Mouse (Mus musculus) CH12.LX (cell line): ENCODE measurements around the gene Iscu. TPM values are rescaled to one million over a fixed set of nuclear protein-coding genes. Genes with fewer than 3 reads are reported as not detected.
"Not testable (repeated sequence)": the region's sequence is repeated elsewhere in the genome, so short reads cannot be mapped to it uniquely, and the experiment has no call there.

ENCODE experiments used
- DNase-seq: peaks from one replicate; pipeline ENCODE4 v3.0.0-alpha.2; 2013; ENCODE audit errors: extremely low read depth
- H3K27ac ChIP-seq: 2 replicates; pipeline ENCODE4 v1.5.1; 2012; ENCODE audit warnings: low read depth, mild to moderate bottlenecking, control low read depth, moderate library complexity; ENCODE audit not compliant: insufficient read depth
- H3K27me3 ChIP-seq: replicated peaks from 2 replicates; pipeline ENCODE3; 2012; ENCODE audit warnings: inconsistent platforms
- H3K36me3 ChIP-seq, 2 experiments: replicated peaks in 1 of 2; 2 replicates each; pipeline versions ENCODE3 to v1.6.1; 2012; ENCODE audit warnings: inconsistent platforms in 1 of 2, low read length in 1 of 2, mild to moderate bottlenecking in 1 of 2, mixed read lengths in 1 of 2, moderate library complexity in 1 of 2; ENCODE audit not compliant: control insufficient read depth in 1 of 2, insufficient read depth in 1 of 2
- H3K4me1 ChIP-seq, 2 experiments: 2 replicates each; pipeline ENCODE4 v1.6.1; 2012; ENCODE audit warnings: inconsistent platforms in 1 of 2, moderate library complexity in 1 of 2; ENCODE audit not compliant: insufficient read depth in 2 of 2, control insufficient read depth in 1 of 2
- H3K4me2 ChIP-seq: 2 replicates; pipeline ENCODE4 v1.6.1; 2012; ENCODE audit warnings: low read depth, mild to moderate bottlenecking, control low read depth; ENCODE audit not compliant: poor library complexity, insufficient read depth, severe bottlenecking
- H3K4me3 ChIP-seq, 3 experiments: fragments of 150-350 bp in 1 of 3; sonication (generic) in 1 of 3; replicated peaks in 1 of 3; 2 replicates each; pipeline versions ENCODE3 to v1.5.1; 2011 to 2012; ENCODE audit warnings: low read depth in 2 of 3, low read length in 2 of 3, mild to moderate bottlenecking in 2 of 3, moderate library complexity in 2 of 3, control low read depth in 1 of 3, improper control_type of control experiment in 1 of 3, inconsistent platforms in 1 of 3, mixed read lengths in 1 of 3; ENCODE audit not compliant: poor library complexity in 1 of 3
- H3K79me2 ChIP-seq: replicated peaks from 2 replicates; pipeline ENCODE4 v1.6.1; 2012; ENCODE audit warnings: mild to moderate bottlenecking, moderate library complexity; ENCODE audit not compliant: control insufficient read depth, poor library complexity, insufficient read depth, severe bottlenecking; ENCODE audit errors: extremely low read depth
- H3K9ac ChIP-seq: 2 replicates; pipeline ENCODE4 v1.6.1; 2012; ENCODE audit warnings: low read depth, mild to moderate bottlenecking, control low read depth, moderate library complexity; ENCODE audit not compliant: insufficient read depth
- H3K9me3 ChIP-seq: replicated peaks from 2 replicates; pipeline ENCODE3; 2012; ENCODE audit warnings: low read length, inconsistent platforms, mixed read lengths
- CHD1 ChIP-seq: IDR thresholded peaks from 2 replicates; pipeline ENCODE4 v1.6.1; 2012; ENCODE audit warnings: low read depth, low read length, improper control_type of control experiment, inconsistent platforms
- CHD2 ChIP-seq: IDR thresholded peaks from 2 replicates; pipeline ENCODE4 v1.6.1; 2011; ENCODE audit warnings: low read length, improper control_type of control experiment
- CTCF ChIP-seq, 2 experiments: IDR thresholded peaks in 1 of 2; conservative IDR thresholded peaks in 1 of 2; 2 replicates each; pipeline ENCODE4 v1.5.1; 2011 to 2012; ENCODE audit warnings: low read depth in 2 of 2, low read length in 2 of 2, improper control_type of control experiment in 1 of 2, inconsistent platforms in 1 of 2, mild to moderate bottlenecking in 1 of 2, moderate library complexity in 1 of 2
- E2F4 ChIP-seq: IDR thresholded peaks from 2 replicates; pipeline ENCODE4 v1.6.1; 2011; ENCODE audit warnings: low read depth, low read length, improper control_type of control experiment; ENCODE audit not compliant: insufficient replicate concordance
- IRF4 ChIP-seq: IDR thresholded peaks from 2 replicates; pipeline ENCODE4 v1.6.1; 2014; ENCODE audit warnings: low read depth, mild to moderate bottlenecking, inconsistent platforms, low read length, improper control_type of control experiment
- MAX ChIP-seq: IDR thresholded peaks from 2 replicates; pipeline ENCODE4 v1.6.1; 2011; ENCODE audit warnings: low read length, improper control_type of control experiment
- MEF2A ChIP-seq: IDR thresholded peaks from 2 replicates; pipeline ENCODE4 v1.6.1; 2014; ENCODE audit warnings: low read depth, mild to moderate bottlenecking, inconsistent platforms, low read length, improper control_type of control experiment, borderline replicate concordance
- MXI1 ChIP-seq: IDR thresholded peaks from 2 replicates; pipeline ENCODE4 v1.6.1; 2011; ENCODE audit warnings: mild to moderate bottlenecking, low read depth, low read length, improper control_type of control experiment
- PAX5 ChIP-seq: IDR thresholded peaks from 2 replicates; pipeline ENCODE4 v1.6.1; 2012; ENCODE audit warnings: low read length, inconsistent platforms, mixed read lengths
- RAD21 ChIP-seq: IDR thresholded peaks from 2 replicates; pipeline ENCODE4 v1.6.1; 2011; ENCODE audit warnings: low read depth, mild to moderate bottlenecking, low read length, improper control_type of control experiment, moderate library complexity
- SMC3 ChIP-seq: IDR thresholded peaks from 2 replicates; pipeline ENCODE4 v1.6.1; 2011; ENCODE audit warnings: low read depth, low read length, improper control_type of control experiment
- TBP ChIP-seq: conservative IDR thresholded peaks from 2 replicates; pipeline ENCODE4 v1.6.1; 2011; ENCODE audit warnings: low read depth, low read length, improper control_type of control experiment
- USF1 ChIP-seq: IDR thresholded peaks from 2 replicates; pipeline ENCODE4 v1.6.1; 2014; ENCODE audit warnings: low read depth, mild to moderate bottlenecking, inconsistent platforms, low read length, improper control_type of control experiment
- dilution Hi-C: fragments of 300-500 bp; cut with MboI; formaldehyde crosslinking; loops from 2 replicates; pipeline ENCODE4 v1.14.3; 2020; ENCODE audit warnings: low sequenced_read_pairs; ENCODE audit not compliant: extremely low pct_unique_long_range_greater_than_20kb, extremely low pct_ligation_motif_present
- in situ Hi-C: fragments of 300-500 bp; cut with MboI; formaldehyde crosslinking; loops from 3 replicates; pipeline ENCODE4 v1.14.3; 2019; ENCODE audit warnings: low sequenced_read_pairs, low pct_ligation_motif_present, low pct_unique_long_range_greater_than_20kb, mixed read lengths
- polyA plus RNA-seq: library from polyadenylated mRNA; unstranded; fragments of >175 nt; gene quantifications from 2 replicates; pipeline ENCODE4 v1.2.1, GENCODE M21; 2012; ENCODE audit warnings: low read depth; ENCODE audit not compliant: insufficient read length
- total RNA-seq, 2 experiments: library from RNA; depleted of rRNA; stranded (reverse); fragments of 300-350 nt in 1 of 2; fragments of >200 nt in 1 of 2; gene quantifications; 2 replicates each; pipeline ENCODE4 v1.2.3; 2012 to 2014

Gene Iscu
- total and polyA plus RNA-seq, 3 experiments: 72.1 to 86.7 (median 79.3) TPM

DNA sequence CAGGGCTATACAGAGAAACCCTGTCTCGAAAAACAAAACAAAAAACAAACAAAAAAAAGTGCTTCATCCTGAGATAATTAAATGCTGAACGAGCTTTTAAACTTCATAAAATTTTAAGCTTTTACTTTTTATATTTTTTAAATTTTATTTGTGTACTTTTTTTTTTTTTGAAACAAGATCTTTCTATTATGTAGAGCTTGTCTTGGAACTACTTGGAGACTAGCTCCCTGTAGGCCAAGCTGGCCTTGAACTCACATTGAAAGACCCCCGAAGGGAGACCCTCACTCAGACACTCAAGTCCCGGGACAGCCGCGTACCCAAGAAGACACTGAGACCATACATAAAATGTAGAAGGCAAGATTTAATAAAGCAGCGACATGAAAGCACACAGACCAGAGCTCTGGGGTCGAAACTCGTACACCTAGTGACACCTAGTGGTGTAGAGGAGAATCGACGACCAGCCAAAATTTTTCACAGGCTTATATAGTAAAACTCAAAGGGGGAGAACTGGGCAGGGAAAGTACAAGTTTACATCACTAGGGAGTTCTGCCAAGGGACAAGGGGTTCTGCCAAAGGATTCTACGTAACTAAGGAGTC, 39.4 kb downstream of the Iscu start:
- peak; percentile 33 for TF ChIP-seq RAD21
- TF ChIP-seq SMC3: peak; percentile 50
- peak in 1 of 2 experiments; percentile 46; a peak in 2 of 4 replicates for TF ChIP-seq CTCF (conservative IDR thresholded peaks at IDR 0.05 in 1 of 2, IDR thresholded peaks at IDR 0.05 in 1 of 2; ENCODE audit: low read depth in 2 of 2, low read length in 2 of 2)
- H3K27me3 ChIP-seq, H3K9ac ChIP-seq, H3K4me2 ChIP-seq, H3K79me2 ChIP-seq, dilution Hi-C loops, H3K27ac ChIP-seq, H3K4me3 ChIP-seq, H3K36me3 ChIP-seq, DNase-seq: not testable (repeated sequence)
- in situ Hi-C loops: loop anchor here (5.0 to 10.0 kb wide), 2 partner anchors 35 to 447 kb away; no protein-coding TSS in a partner anchor
- Histone ChIP-seq H3K4me1 (peaks cover 14 to 44% of the 10 kb centered on the region in 2 experiments; a peak in 3 of 4 replicates), H3K9me3 (peaks cover 12% of the 10 kb centered on the region)

DNA sequence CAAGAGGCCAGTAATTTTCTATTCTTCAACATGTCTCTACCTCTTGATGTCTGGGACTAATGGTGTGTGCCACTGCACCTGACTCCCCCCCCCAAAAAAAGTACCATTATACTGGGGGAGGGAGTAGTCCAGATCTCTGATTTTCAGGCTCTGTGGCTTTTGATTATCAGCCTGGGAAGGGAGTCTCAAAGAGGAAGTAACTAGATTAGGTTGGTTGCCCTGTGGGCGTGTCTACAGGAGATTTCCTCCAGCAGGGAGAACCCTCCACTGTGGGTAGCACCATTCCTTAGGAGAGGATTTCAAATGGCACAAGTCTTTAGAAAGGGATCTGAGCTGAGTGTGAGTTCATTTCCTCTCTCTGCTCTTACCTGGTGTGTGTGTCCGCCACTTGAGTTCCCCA, 40.1 kb downstream of the Iscu start:
- peaks cover 11 to 42% of the 10 kb centered on the region in 2 experiments; a peak in 3 of 4 replicates for H3K4me1 ChIP-seq
- DNase-seq: no peak
- TF ChIP-seq IRF4: no peak
- no peak for TF ChIP-seq MEF2A
- no peak for TF ChIP-seq CTCF (conservative IDR thresholded peaks at IDR 0.05 in 1 of 2, IDR thresholded peaks at IDR 0.05 in 1 of 2; ENCODE audit: low read depth in 2 of 2, low read length in 2 of 2)
- no peak for TF ChIP-seq TBP
- TF ChIP-seq SMC3: no peak
- no peak for TF ChIP-seq CHD2
- TF ChIP-seq MXI1: no peak
- TF ChIP-seq PAX5: no peak
- no peak for TF ChIP-seq E2F4
- no peak for TF ChIP-seq MAX
- TF ChIP-seq USF1: no peak
- no peak for TF ChIP-seq CHD1
- H3K27me3 ChIP-seq: no peaks in the 10 kb centered on the region
- H3K4me3 ChIP-seq: no peak overlapping the region
- H3K79me2 ChIP-seq: no peaks in the 10 kb centered on the region
- no peak overlapping the region for H3K9ac ChIP-seq
- in situ Hi-C loops: loop anchor here (5.0 to 10.0 kb wide), 2 partner anchors 35 to 448 kb away; no protein-coding TSS in a partner anchor
- H3K9me3 ChIP-seq: peaks cover 12% of the 10 kb centered on the region
- H3K4me2 ChIP-seq: no peak overlapping the region
- dilution Hi-C loops: no loop called here
- 0 out of 2 replicates have a peak overlapping the region, but pooled peaks have one; percentile 10 for H3K27ac ChIP-seq
- H3K36me3 ChIP-seq: no peaks in the 10 kb centered on the region

DNA sequence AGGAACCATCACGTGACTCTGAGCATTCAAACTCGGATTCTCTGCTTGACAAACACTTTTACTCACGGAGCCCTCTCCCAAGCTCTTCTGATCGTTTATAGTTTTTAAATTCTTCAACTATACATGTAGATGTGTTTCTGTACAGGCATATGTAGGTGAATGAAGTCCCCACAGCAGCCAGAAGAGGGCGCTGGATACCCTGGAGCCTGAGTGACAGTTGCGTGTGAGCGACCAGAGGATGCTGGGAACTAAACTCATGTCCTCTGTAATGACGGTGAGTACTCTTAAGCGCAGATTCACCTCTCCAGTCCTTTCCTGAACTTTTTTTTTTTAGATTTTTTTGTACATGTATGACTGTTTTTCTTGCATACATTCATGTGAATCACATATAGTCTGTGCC, 41.1 kb downstream of the Iscu start:
- dilution Hi-C loops: no loop called here

More for the DNA sequence above, 41.1 kb downstream of the Iscu start:
- Histone ChIP-seq H3K79me2 (no peaks in the 10 kb centered on the region), H3K4me3 (no peak overlapping the region), H3K27ac (no peak overlapping the region), H3K9ac (no peak overlapping the region), H3K9me3 (peaks cover 12% of the 10 kb centered on the region), H3K4me2 (no peak overlapping the region), H3K4me1 (peaks cover 9 to 36% of the 10 kb centered on the region in 2 experiments; a peak in 3 of 4 replicates), H3K27me3 (no peaks in the 10 kb centered on the region), H3K36me3 (peaks cover 0 to 7% of the 10 kb centered on the region in 2 experiments)
- in situ Hi-C loops: loop anchor here (5.0 to 10.0 kb wide), 2 partner anchors 36 to 449 kb away; no protein-coding TSS in a partner anchor
- no peak for DNase-seq
- TF ChIP-seq SMC3: peak; percentile 55
- no peak for TF ChIP-seq MXI1
- peak; percentile 46 to 64 for TF ChIP-seq CTCF (conservative IDR thresholded peaks at IDR 0.05 in 1 of 2, IDR thresholded peaks at IDR 0.05 in 1 of 2; ENCODE audit: low read depth in 2 of 2, low read length in 2 of 2)
- TF ChIP-seq RAD21: peak; percentile 40
